Comparison of ENCODE assay signal across 15 mouse cellular contexts in the genomic region with DNA sequence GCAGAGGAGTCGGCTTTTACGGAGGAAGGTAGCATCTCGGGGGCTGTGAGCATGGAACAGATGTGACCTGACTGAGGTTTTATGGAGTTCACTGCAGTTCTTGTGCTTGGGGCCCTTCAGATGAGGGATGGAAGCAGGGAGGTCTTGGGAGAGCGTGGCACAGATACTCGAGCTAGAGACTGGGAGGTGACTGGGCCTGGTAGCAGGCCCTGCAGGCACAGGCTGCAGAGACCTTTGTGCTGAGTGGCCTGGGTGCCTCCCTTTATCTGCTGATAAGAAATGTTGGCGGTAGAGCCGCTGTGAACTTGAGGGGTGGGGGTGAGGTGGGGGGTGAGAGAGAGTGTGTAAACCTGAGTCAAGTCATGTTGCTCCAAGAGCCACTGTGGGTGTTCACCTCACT.
"Had no signal": no experiment of that assay in that cellular context is flagged by ENCODE, and none has a peak within 500 bp of the region (broad histone marks: within the 10 kb centered on the region; RNA-seq: fewer than 3 reads in every experiment).

No protein-coding gene starts in this region.

- H3K4me2 ChIP-seq: hindbrain, embryonic 15.5 days; kidney, embryonic 15.5 days; limb, embryonic 15.5 days; midbrain, embryonic 12.5 days; neural tube, embryonic 13.5 days had no signal

- H3K9me3 ChIP-seq: hindbrain, embryonic 15.5 days; kidney, embryonic 15.5 days; limb, embryonic 15.5 days; midbrain, embryonic 12.5 days; neural tube, embryonic 13.5 days had no signal

- H3K36me3 ChIP-seq: hindbrain, embryonic 15.5 days; kidney, embryonic 15.5 days; limb, embryonic 15.5 days; midbrain, embryonic 12.5 days; neural tube, embryonic 13.5 days had no signal

- H3K4me1 ChIP-seq: hindbrain, embryonic 15.5 days; kidney, embryonic 15.5 days; midbrain, embryonic 12.5 days had no signal

- H3K27me3 ChIP-seq: hindbrain, embryonic 15.5 days; kidney, embryonic 15.5 days; limb, embryonic 15.5 days; midbrain, embryonic 12.5 days; neural tube, embryonic 13.5 days had no signal

- H3K4me3 ChIP-seq: hindbrain, embryonic 15.5 days; kidney, embryonic 15.5 days; limb, embryonic 15.5 days; midbrain, embryonic 12.5 days; neural tube, embryonic 13.5 days had no signal

- H3K27ac ChIP-seq: hindbrain, embryonic 15.5 days; kidney, embryonic 15.5 days; limb, embryonic 15.5 days; liver, embryonic 14.5 days; midbrain, embryonic 12.5 days; neural tube, embryonic 13.5 days had no signal

- DNase-seq: kidney, adult 2 months; kidney, postnatal 25 days; layer of hippocampus, adult 9-11 months; layer of hippocampus, postnatal 36 days; lung, adult 18-20 months; right cerebral cortex, postnatal 14 days; thymus, adult 2 months; thymus, postnatal 36 days had no signal

- ATAC-seq: midbrain, embryonic 16.5 days had no signal

- H3K9ac ChIP-seq: hindbrain, embryonic 15.5 days; kidney, embryonic 15.5 days; limb, embryonic 15.5 days; liver, embryonic 14.5 days; midbrain, embryonic 12.5 days; neural tube, embryonic 13.5 days had no signal
